Mouse (Mus musculus): ENCODE measurements around the gene Arsb.

DNA sequence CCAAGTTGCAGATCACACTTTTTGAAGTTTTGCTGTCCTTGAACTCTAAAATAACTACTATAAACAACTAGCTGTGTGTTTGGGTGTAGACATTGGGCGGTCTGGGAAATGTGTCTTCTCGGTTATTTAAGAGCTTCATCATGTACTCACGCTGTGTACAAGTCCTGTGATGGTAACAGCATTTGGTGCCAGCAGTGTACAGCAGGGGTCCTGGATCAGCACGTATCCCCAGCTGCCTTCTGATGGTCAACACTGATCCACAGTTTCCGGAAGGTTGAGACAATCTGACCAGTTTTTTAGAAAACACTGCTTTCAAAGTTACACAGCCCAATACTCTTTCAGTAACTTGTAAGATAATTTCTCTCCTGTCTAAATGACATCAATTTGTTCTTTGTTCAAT lies 108.0 kb downstream of the Arsb start:
- TF ChIP-seq CTCF (IDR thresholded peaks at IDR 0.05; ENCODE audit: low read depth, low read length) (no peak), POLR2A (IDR thresholded peaks at IDR 0.05; ENCODE audit: extremely low read depth, insufficient read depth, low read length) (no peak)
